Mouse (Mus musculus) midbrain, embryonic 10.5 days (tissue): ENCODE measurements around the gene Dgke. TPM values are rescaled to one million over a fixed set of nuclear protein-coding genes. Genes with fewer than 3 reads are reported as not detected.

Source experiments
- DNase-seq: peaks from one replicate; pipeline ENCODE4 v3.0.0-alpha.2; 2017; ENCODE audit warnings: low spot score
- H3K27ac ChIP-seq: fragments of 300-500 bp; sonication (generic); replicated peaks from 2 replicates; pipeline ENCODE4 v1.5.1; 2016; ENCODE audit warnings: mild to moderate bottlenecking
- H3K27me3 ChIP-seq: fragments of 300-500 bp; sonication (generic); 2 replicates; pipeline ENCODE4 v1.6.1; 2016; ENCODE audit warnings: low read depth, mild to moderate bottlenecking; ENCODE audit not compliant: poor library complexity, severe bottlenecking
- H3K36me3 ChIP-seq: fragments of 300-500 bp; sonication (generic); 2 replicates; pipeline ENCODE4 v1.6.1; 2016; ENCODE audit warnings: mild to moderate bottlenecking, moderate library complexity
- H3K4me1 ChIP-seq: fragments of 300-500 bp; sonication (generic); 2 replicates; pipeline ENCODE4 v1.6.1; 2016
- H3K4me3 ChIP-seq: fragments of 300-500 bp; sonication (generic); 2 replicates; pipeline ENCODE4 v1.5.1; 2016; ENCODE audit warnings: mild to moderate bottlenecking, moderate library complexity
- H3K9me3 ChIP-seq: fragments of 300-500 bp; sonication (generic); replicated peaks from 2 replicates; pipeline ENCODE4 v1.6.1; 2016; ENCODE audit warnings: mild to moderate bottlenecking
- WGBS: fragments of 180-500 bp; shearing (Covaris S2); methylation state at CpG from one replicate; pipeline ENCODE4 v1.1.7; 2016; 5-methylcytosine and 5-hydroxymethylcytosine counted together
- polyA plus RNA-seq: library from polyadenylated mRNA; unstranded; fragments of >200 nt; fragmentation: Nextera tagmentation; extraction: Ambion mirVana; gene quantifications from 2 replicates; pipeline ENCODE4 v1.2.1, GENCODE M21; 2016

Gene Dgke
- polyA plus RNA-seq, 1 experiment from 2014 or later: 4.2 TPM

DNA sequence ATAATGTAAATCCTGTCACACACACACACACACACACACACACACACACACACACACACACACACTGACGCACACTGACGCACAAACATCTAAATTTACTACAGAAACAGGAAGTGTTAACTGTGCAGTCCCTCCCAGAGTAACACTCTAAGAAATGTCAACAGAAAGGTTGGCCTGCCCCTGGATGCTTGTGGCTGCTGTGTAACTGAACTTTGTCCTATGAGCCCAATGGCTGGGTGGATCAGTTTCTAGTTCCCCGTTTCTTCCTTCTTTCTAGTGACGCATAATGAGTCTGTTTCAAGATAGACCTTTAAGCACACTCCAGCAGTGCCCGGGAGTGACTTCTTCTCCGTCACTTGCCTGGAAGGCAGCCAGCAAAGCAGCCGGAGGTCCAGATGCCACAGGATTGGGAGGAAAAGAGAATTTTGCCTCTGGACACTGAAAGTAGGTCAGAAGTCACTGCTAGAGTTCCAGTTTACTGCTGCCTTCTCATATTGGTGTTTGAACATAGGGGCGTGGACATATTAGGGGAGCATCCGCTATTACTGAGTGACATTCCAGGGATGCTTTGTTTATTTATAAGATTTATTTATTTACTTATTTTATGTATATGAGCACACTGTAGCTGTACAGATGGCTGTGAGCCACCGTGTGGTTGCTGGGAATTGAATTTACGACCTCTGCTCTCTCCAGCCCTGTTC, 42.3 kb downstream of the Dgke start:
- 82% methylated on average over 11 of the region's 11 CpGs for WGBS
- H3K4me1 ChIP-seq: peaks cover 15% of the 10 kb centered on the region
- no peaks in the 10 kb centered on the region for H3K9me3 ChIP-seq
- DNase-seq: no peak
- no peak overlapping the region for H3K4me3 ChIP-seq
- H3K36me3 ChIP-seq: no peaks in the 10 kb centered on the region
- no peak overlapping the region for H3K27ac ChIP-seq
- no peaks in the 10 kb centered on the region for H3K27me3 ChIP-seq

DNA sequence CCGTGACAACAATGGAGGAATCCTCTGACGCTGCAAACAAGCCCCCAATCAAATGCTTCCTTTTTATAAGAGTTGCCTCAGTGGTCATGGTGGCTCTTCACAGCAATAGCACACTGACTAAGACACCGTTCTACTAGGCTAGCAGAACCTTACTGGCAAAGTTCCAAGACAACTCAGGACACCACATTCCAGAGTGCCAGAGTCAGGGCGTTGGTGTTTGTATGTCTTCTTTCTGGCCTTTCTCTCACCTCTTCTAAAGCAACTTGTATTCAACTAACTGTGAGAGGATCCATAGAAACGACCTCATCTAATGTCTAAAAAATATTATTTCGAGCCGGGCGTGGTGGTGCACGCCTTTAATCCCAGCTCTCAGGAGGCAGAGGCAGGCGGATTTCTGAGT, 43.2 kb downstream of the Dgke start:
- no peaks in the 10 kb centered on the region for H3K9me3 ChIP-seq
- H3K4me1 ChIP-seq: peaks cover 15% of the 10 kb centered on the region
- no peak for DNase-seq
- no peaks in the 10 kb centered on the region for H3K27me3 ChIP-seq
- no peaks in the 10 kb centered on the region for H3K36me3 ChIP-seq
- H3K4me3 ChIP-seq: no peak overlapping the region
- no peak overlapping the region for H3K27ac ChIP-seq
- WGBS: 76% methylated on average over 10 of the region's 10 CpGs

DNA sequence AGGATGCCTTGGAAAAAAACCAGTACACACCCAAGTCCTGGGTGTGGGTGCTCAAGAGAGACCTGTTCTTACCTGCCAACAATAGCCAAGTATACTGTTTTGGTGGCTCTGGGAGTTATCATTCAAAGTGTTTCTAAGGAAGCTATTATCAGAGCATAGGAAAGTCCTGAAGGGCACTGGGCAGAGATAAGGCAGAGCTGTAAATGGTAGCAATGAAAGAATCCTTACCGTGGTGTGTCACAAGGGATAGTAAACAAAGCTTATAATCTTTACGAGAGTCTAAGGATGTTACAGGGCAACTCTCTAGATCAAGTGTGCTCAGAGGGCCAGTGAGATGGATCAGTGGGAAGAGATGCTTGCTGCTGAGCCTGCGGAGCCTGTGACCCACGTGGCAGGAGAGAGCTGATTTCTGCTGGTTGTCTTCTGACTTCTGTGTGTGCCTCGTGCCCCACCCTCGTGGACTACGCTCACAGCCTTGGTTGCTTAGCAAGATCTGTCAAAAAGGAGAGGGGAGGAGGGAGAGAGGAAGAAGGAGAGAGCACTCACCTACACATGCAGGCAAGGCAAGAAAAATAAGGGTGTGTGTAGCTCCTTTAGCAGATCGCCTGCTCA, 44.4 kb downstream of the Dgke start:
- DNase-seq: no peak
- Histone ChIP-seq H3K4me1 (peaks cover 15% of the 10 kb centered on the region), H3K4me3 (no peak overlapping the region), H3K27me3 (no peaks in the 10 kb centered on the region), H3K27ac (no peak overlapping the region), H3K36me3 (no peaks in the 10 kb centered on the region), H3K9me3 (no peaks in the 10 kb centered on the region)
- WGBS: 77% methylated on average over 8 of the region's 8 CpGs

DNA sequence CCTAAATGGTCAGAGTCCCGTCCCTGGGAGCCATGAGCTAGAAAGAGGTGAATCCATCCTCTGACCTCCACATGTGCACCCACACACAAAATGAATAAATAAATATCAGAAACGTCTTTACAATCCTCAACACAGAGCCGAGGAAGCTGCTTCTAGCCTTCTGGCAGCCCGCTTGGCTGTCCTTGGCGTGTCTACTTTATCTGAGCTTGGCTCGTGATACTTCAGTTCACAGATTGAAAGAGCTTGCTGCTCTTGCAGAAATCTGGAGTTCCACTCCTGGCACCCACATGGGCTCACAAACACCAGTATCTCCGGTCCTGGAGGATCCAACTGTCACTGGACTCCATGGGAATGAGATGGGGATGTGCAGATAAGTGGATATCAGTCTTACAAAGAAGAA, 45.0 kb downstream of the Dgke start:
- H3K27ac ChIP-seq: no peak overlapping the region
- H3K4me3 ChIP-seq: no peak overlapping the region
- H3K27me3 ChIP-seq: no peaks in the 10 kb centered on the region
- 81% methylated on average over 7 of the region's 7 CpGs for WGBS
- no peaks in the 10 kb centered on the region for H3K36me3 ChIP-seq
- H3K9me3 ChIP-seq: no peaks in the 10 kb centered on the region
- peaks cover 15% of the 10 kb centered on the region for H3K4me1 ChIP-seq
- no peak for DNase-seq

DNA sequence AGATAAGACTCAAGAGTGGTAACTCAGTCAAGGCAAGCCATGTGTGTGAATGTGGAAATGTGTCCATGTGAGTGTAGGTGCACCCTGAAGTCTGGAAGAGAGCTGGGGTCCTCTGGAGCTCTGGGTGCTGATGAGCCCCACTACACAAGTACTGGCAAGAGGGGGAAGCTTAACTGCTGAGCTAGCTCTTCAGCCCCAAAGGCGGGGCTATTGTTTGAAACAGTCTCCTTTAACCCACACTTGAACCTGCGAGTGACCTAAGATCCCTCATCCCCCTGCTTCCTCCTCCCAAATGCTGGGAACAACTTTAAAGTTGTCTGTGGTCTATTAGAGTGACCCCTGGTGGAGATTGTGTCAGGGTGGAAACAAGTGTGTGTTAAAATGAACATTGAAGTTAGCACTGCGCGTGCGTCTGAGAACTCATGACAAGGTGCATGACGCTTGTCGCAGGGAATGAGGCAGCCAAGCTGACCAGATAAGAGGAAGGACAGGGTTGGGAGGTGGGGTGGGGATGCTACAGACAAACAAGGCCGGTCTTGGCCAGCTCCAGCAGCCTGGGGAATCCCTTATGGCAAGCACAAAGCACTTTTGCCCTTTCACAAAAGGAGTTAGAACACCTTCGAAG, 45.9 kb downstream of the Dgke start:
- H3K4me1 ChIP-seq: peaks cover 15% of the 10 kb centered on the region
- WGBS: 72% methylated on average over 9 of the region's 9 CpGs
- no peaks in the 10 kb centered on the region for H3K9me3 ChIP-seq
- no peaks in the 10 kb centered on the region for H3K36me3 ChIP-seq
- no peaks in the 10 kb centered on the region for H3K27me3 ChIP-seq
- no peak for DNase-seq
- no peak overlapping the region for H3K4me3 ChIP-seq
- no peak overlapping the region for H3K27ac ChIP-seq

DNA sequence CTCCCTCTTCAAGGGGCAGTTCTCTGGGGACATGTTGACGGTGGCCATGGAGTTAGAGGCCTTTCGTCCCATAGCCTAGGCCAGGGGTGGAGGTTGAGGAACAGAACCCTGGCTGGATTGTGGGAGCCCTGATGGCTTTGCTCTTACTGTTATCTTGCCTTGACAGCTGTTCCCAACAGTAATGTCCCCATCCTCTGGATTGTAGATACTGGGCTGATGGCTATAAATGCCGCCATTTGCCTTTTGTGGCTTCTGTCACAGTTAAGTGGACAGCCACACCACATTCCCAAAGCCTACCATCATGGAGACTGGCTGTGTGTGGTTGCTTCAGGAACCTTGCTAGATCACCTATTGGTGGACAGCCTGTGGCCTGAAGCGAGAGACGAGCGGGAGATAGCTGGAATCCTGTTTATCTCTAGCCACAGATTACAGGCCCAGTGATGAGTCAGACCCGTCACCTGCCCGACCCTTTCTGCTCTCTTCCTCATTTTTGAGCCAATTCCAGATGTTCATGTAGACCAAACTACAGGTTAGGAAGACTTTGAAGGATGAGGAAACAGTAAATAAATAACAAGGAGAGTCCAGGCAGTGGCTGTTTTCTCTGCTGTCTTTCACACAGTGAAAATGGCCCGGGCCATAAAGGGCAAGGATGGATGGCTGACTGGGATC, 49.0 kb downstream of the Dgke start:
- DNase-seq: no peak
- H3K36me3 ChIP-seq: no peaks in the 10 kb centered on the region
- no peaks in the 10 kb centered on the region for H3K9me3 ChIP-seq
- H3K27me3 ChIP-seq: no peaks in the 10 kb centered on the region
- H3K4me3 ChIP-seq: no peak overlapping the region
- WGBS: 89% methylated on average over 9 of the region's 9 CpGs
- H3K27ac ChIP-seq: no peak overlapping the region
- H3K4me1 ChIP-seq: peaks cover 15% of the 10 kb centered on the region

DNA sequence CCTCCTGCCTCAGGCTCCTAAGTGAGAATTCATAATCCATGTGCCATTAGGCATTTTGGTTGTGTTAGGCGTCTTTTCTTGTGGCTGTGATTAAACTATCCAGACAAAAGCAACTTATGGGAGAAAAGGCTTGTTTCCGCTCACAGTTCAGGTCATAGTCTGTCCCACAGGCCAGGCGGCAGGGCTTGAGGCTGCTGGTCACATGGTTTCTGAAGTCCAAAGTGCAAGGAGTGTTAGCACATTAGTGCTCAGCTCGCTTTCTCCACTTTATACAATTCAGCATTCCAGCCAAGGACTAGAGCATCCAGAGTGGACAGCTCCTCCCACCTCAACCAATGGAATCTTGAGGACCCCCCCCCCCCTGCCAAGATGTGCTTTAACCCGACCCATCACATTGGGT, 54.4 kb downstream of the Dgke start:
- Histone ChIP-seq H3K4me1 (no peaks in the 10 kb centered on the region), H3K27me3 (no peaks in the 10 kb centered on the region), H3K4me3 (no peak overlapping the region), H3K9me3 (no peaks in the 10 kb centered on the region), H3K27ac (no peak overlapping the region), H3K36me3 (no peaks in the 10 kb centered on the region)
- no peak for DNase-seq
- 87% methylated on average over 5 of the region's 5 CpGs for WGBS

DNA sequence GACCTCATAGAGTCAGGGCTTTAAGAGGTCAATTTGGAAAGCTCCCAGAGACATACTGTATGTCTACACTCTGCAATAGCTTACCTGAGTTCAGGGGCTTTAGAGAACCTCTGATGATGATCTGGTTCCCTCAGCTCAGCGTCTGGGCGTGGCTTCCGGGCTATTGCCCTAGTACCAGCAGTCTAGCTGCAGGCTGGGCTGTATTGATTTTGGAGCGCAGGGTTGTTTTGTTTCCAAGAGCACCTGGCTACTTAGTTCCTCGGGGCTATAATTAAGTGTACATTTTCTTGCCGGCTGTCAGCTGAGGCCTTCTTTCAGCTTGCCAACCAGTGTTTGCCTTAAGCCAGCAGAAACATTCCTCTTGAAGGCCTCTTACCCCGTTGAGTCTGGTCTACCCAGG, 57.2 kb downstream of the Dgke start:
- Histone ChIP-seq H3K36me3 (no peaks in the 10 kb centered on the region), H3K27ac (no peak overlapping the region), H3K4me1 (no peaks in the 10 kb centered on the region), H3K27me3 (no peaks in the 10 kb centered on the region), H3K4me3 (no peak overlapping the region), H3K9me3 (no peaks in the 10 kb centered on the region)
- WGBS: 84% methylated on average over 7 of the region's 7 CpGs
- DNase-seq: no peak

DNA sequence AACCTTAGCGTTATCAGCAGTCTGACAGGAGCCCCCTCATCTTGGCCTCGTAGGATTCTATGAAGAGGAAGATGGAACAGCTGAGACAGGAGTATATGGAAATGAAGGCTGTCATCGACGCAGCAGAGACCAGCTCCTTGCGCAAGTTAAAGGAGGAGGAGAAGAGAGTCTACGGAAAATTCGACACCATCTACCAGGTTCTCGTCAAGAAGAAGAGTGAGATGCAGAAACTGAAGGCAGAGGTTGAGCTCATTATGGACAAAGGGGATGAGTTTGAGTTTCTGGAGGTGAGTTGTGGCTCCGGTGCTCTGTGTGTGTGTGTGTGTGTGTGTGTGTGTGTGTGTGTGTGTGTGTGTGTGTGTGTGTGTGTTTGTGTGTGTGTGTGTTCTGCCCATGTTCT, 57.6 kb downstream of the Dgke start:
- Histone ChIP-seq H3K9me3 (no peaks in the 10 kb centered on the region), H3K36me3 (no peaks in the 10 kb centered on the region), H3K4me3 (no peak overlapping the region), H3K27ac (no peak overlapping the region), H3K27me3 (no peaks in the 10 kb centered on the region), H3K4me1 (no peaks in the 10 kb centered on the region)
- 93% methylated on average over 9 of the region's 9 CpGs for WGBS
- no peak for DNase-seq

DNA sequence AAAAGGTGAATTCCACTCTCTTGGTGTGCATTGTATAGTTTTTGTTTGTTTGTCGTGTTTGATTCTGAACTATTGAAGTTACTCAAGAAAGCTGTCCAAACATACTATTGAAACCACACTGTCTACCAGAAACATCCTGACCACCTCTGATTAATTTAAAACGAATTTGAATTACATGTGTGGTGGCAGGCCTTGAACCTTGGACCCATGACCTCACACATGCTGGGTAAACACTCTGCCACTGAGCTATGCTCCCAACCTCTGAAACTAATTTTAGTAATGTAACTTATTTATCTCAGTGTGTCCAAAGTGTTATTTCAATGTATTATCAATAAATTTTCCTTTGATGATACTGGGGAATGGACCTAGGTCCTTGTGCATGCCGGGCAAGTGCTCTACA, 59.1 kb downstream of the Dgke start:
- no peak for DNase-seq
- Histone ChIP-seq H3K36me3 (no peaks in the 10 kb centered on the region), H3K9me3 (no peaks in the 10 kb centered on the region), H3K4me3 (no peak overlapping the region), H3K4me1 (peaks cover 6% of the 10 kb centered on the region; the same call in 1 of the 2 replicates), H3K27me3 (no peaks in the 10 kb centered on the region), H3K27ac (no peak overlapping the region)
- 91% methylated on average over 3 of the region's 3 CpGs for WGBS

DNA sequence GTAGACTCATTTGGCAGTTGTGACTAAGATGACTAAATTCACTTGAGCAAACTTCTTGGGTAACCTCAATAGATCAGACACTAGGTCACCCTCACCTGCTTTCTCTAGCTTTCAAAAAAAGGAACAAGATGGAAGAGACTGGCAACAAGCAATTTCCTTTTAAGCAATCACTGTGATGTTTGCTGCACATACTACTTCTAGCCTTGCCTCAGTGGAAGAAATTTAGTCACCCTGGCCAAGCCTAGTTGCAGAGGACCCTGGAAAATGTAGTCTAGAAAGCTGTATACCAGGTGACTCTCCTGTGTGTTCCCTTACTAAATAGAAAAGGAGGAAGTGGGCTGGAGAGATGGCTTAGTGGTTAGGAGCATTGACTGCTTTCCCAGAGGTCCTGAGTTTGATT, 60.2 kb downstream of the Dgke start:
- Histone ChIP-seq H3K27ac (no peak overlapping the region), H3K9me3 (no peaks in the 10 kb centered on the region), H3K4me3 (no peak overlapping the region), H3K27me3 (peaks cover 2% of the 10 kb centered on the region; the same call in 1 of the 2 replicates), H3K4me1 (peaks cover 6% of the 10 kb centered on the region; the same call in 1 of the 2 replicates), H3K36me3 (no peaks in the 10 kb centered on the region)
- no peak for DNase-seq

DNA sequence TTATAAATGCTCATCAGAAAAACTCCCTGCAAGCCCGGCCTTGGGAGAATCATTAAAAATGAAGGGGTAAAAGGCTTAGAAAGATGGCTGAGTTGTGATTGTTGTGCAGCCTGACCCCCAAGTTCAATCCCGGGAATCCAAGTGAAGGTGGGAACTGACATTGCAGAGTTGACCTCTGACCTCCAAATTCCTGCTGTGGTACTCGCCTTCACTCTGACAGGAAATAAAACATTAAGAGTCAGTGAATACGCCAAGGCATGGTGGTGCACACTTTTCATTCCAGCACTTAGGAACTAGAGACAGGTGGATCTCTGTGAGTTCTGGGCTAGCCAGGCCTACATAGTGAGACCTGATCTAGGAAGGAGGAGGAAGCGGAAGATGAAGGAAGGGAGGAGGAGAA, 61.2 kb downstream of the Dgke start:
- H3K27ac ChIP-seq: no peak overlapping the region
- DNase-seq: no peak

DNA sequence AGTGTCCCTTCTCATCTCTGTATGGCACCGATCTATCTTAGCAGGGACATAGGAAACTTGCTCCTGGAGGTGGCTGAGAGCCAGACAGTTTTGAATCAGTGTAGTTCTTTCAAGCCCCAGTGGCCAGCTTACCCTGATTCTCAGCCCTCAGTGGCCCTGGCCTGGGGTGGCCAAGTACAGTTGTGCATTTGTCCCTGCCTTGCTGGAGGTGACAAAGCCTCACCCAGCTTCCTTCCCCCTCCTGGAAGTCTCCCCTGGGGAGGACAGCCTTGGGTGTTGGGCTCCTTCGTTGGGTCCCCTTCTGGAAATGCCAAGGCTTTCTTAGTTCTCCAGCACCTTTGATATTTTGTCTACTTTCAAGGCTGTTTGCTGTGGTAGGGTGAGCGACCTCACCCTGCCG, 62.9 kb downstream of the Dgke start:
- Histone ChIP-seq H3K4me1 (peaks cover 16% of the 10 kb centered on the region), H3K27me3 (peaks cover 27% of the 10 kb centered on the region), H3K27ac (no peak overlapping the region), H3K36me3 (no peaks in the 10 kb centered on the region), H3K4me3 (no peak overlapping the region), H3K9me3 (no peaks in the 10 kb centered on the region)
- 86% methylated on average over 4 of the region's 4 CpGs for WGBS
- DNase-seq: no peak

More for the DNA sequence above, 61.2 kb downstream of the Dgke start:
- Histone ChIP-seq H3K27me3 (peaks cover 9% of the 10 kb centered on the region), H3K4me3 (no peak overlapping the region), H3K9me3 (no peaks in the 10 kb centered on the region), H3K4me1 (peaks cover 6% of the 10 kb centered on the region; the same call in 1 of the 2 replicates), H3K36me3 (no peaks in the 10 kb centered on the region)
- 78% methylated on average over 5 of the region's 5 CpGs for WGBS
